Mouse (Mus musculus) small intestine, adult 2 months (tissue): ENCODE data around the gene Kcnk3. TPM values are rescaled to one million over a fixed set of nuclear protein-coding genes. Genes with fewer than 3 reads are reported as not detected.

Source experiments
- H3K27ac ChIP-seq: fragments of 200-500 bp; 2 replicates; pipeline ENCODE4 v1.5.1; 2012; ENCODE audit warnings: low read depth, low read length, control low read depth, inconsistent platforms; ENCODE audit not compliant: insufficient read depth
- H3K27me3 ChIP-seq: fragments of 200-500 bp; 2 replicates; pipeline ENCODE4 v1.6.1; 2012; ENCODE audit warnings: mild to moderate bottlenecking, moderate library complexity, low read length, inconsistent platforms; ENCODE audit not compliant: control insufficient read depth, insufficient read depth
- H3K36me3 ChIP-seq: fragments of 200-500 bp; 2 replicates; pipeline ENCODE4 v1.6.1; 2012; ENCODE audit warnings: mild to moderate bottlenecking, low read length, control low read depth, inconsistent platforms; ENCODE audit not compliant: control insufficient read depth, insufficient read depth
- H3K4me1 ChIP-seq: fragments of 200-500 bp; 2 replicates; pipeline ENCODE4 v1.6.1; 2012; ENCODE audit warnings: low read length, inconsistent platforms, mixed read lengths; ENCODE audit not compliant: control insufficient read depth, insufficient read depth, insufficient read length
- H3K4me3 ChIP-seq: fragments of 200-500 bp; 2 replicates; pipeline ENCODE4 v1.5.1; 2012; ENCODE audit warnings: low read depth, mild to moderate bottlenecking, control low read depth, inconsistent platforms, low read length, moderate library complexity
- CTCF ChIP-seq: fragments of 200-500 bp; IDR thresholded peaks from 2 replicates; pipeline ENCODE4 v1.5.1; 2012; ENCODE audit warnings: low read depth, mild to moderate bottlenecking, control low read depth, inconsistent platforms, low read length, moderate library complexity, mixed read lengths; ENCODE audit not compliant: insufficient replicate concordance, insufficient read length; ENCODE audit errors: extremely low read depth
- POLR2A ChIP-seq: fragments of 200-500 bp; IDR thresholded peaks from 2 replicates; pipeline ENCODE4 v1.6.1; 2012; ENCODE audit warnings: low read depth, mild to moderate bottlenecking, control low read depth, inconsistent platforms, low read length, moderate library complexity
- WGBS: fragments of 180-500 bp; shearing (Covaris S2); methylation state at CpG from one replicate; pipeline ENCODE4 v1.1.7; 2018; 5-methylcytosine and 5-hydroxymethylcytosine counted together
- polyA plus RNA-seq: library from polyadenylated mRNA; depleted of rRNA; stranded (reverse); fragments of >200 nt; gene quantifications from 2 replicates; pipeline ENCODE4 v1.2.3, GENCODE M21; 2012

Gene Kcnk3
- polyA plus RNA-seq, 1 experiment: 15.9 TPM

DNA sequence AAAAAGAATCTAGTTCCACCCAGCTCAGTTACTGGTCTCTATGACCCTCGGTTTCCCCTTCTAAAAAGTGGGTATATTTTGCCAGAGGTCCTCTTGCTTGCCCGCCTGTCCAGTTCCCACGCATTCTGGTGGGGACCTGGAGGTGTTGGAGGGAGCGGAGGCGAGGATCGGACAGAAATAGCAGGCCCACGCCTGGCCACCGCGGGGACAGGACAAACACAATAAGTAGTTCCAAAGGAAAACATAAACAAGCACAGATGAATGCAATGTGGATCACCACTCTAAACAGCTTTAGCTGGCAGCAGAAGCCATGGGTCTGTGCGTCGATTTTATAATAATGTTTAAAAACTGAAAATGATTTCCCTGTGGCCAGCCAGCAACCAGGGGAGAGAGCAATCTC, 5.4 kb downstream of the Kcnk3 start:
- TF ChIP-seq POLR2A (no peak), CTCF (no peak)
- H3K4me1 ChIP-seq: peaks cover 4% of the 10 kb centered on the region
- H3K36me3 ChIP-seq: no peaks in the 10 kb centered on the region
- H3K27me3 ChIP-seq: peaks cover 6% of the 10 kb centered on the region
- 65% methylated on average over 11 of the region's 11 CpGs for WGBS
- no peak overlapping the region for H3K27ac ChIP-seq
- no peak overlapping the region for H3K4me3 ChIP-seq

DNA sequence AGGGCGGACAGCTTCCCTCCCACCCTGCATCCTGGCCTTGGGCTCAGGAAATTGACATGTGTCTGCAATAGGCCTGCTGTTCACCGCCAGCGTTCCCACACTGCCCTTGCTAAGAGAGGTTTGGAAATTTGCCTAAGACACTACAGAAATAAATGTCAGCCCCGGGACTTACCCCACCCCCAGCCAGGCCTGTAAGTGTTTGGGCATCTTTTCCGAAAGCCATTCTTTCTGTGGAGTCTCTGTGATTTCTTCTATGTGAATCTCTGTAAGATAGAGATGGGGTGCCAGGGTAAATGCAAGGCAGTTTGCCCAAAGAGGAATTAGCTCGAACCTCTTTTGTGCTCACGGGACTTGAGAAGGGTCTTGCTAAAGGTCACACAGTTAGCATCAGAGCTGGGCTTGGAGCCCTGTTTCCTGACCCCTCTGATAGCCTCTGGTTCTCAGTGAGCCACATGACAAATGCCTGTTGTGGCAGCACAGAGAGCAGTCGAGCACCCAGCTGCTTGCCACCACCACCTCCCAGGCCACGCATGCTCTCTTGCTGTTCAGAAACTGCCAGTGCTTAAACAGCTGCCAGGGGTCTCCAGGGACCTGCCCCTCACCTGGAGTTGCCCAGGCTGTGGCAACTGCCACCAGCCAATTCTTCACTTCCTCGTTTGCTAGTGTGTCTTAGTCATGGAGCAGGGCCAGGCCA, 6.0 kb downstream of the Kcnk3 start:
- TF ChIP-seq POLR2A (no peak), CTCF (no peak)
- no peak overlapping the region for H3K4me3 ChIP-seq
- peaks cover 3% of the 10 kb centered on the region; the same call in 1 of the 2 replicates for H3K4me1 ChIP-seq
- peaks cover under 1% of the 10 kb centered on the region; the same call in 1 of the 2 replicates for H3K27me3 ChIP-seq
- 49% methylated on average over 10 of the region's 10 CpGs for WGBS
- H3K36me3 ChIP-seq: no peaks in the 10 kb centered on the region
- no peak overlapping the region for H3K27ac ChIP-seq

DNA sequence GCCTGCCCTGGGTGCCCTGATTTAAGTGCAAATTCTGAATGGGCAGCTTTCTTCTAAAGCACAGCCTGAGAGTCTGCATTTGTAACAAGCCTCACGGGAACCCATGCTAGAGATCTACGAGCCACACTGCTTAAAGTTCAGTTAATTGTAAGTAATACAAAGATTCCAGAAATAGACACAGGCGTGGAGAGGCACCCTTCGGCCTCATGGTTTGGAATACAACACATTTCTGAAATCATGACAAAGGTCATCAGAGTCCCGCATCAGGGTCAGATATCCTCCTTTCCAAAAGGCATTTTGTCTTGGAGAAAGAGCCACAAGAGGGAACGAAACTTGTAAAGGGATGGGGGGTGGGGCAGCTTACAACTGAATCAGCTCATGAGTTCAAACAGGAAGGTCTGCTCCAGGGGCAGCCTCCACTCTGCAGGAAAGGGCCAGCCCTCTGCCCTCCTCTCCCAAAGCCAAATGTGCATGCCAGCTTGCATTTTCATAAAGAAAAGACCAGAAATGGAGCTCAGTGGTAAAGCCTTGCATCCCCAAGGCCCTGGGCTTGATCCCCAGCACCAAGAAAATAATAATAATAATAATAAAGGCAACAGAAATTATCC, 7.1 kb downstream of the Kcnk3 start:
- 57% methylated on average over 6 of the region's 6 CpGs for WGBS
- peaks cover 3% of the 10 kb centered on the region; the same call in 1 of the 2 replicates for H3K4me1 ChIP-seq
- no peak for TF ChIP-seq POLR2A
- TF ChIP-seq CTCF: no peak
- no peaks in the 10 kb centered on the region for H3K36me3 ChIP-seq
- no peak overlapping the region for H3K4me3 ChIP-seq
- no peaks in the 10 kb centered on the region for H3K27me3 ChIP-seq
- no peak overlapping the region for H3K27ac ChIP-seq

DNA sequence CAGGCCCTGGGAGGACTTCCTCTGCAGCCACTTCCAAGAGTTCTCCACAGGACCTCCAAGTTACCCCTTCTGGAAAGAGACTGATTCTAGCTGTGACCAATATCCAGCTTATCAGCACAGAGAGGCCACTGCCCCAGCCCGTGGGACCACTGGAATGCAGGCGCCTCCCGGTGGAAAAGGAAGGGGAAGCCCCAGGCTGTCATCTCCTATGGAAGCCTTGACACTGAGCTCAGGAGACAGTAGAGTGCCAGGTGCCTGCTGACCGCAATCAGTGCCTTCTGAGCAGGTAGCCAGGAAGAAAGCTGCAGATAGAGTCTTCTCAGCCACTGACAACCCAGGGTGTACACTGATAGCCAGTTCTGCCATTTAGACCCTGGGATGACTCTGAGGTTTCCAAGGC, 13.4 kb downstream of the Kcnk3 start:
- Histone ChIP-seq H3K27ac (no peak overlapping the region), H3K4me1 (no peaks in the 10 kb centered on the region), H3K36me3 (no peaks in the 10 kb centered on the region), H3K4me3 (no peak overlapping the region), H3K27me3 (no peaks in the 10 kb centered on the region)
- TF ChIP-seq POLR2A (no peak), CTCF (no peak)
- 24% methylated on average over 4 of the region's 4 CpGs for WGBS

DNA sequence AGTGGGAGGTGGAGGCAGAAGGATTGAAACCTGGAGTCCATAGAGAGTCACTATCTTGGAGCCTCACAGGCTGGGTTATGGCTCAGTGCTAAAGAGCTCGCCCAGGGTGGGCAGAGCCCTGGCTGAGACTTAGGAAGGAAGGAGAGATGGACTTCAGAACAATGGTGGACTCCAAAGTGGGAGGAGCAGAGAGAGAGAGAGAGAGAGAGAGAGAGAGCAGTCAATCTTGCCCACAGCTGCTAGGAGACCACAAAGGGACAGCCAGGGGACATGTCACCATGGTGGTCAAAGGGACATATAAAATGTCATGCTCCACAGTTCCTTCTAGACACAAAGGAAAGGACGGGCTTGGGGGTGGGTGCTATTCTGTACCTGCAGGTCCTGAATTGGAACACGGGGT, 15.3 kb downstream of the Kcnk3 start:
- H3K4me1 ChIP-seq: no peaks in the 10 kb centered on the region
- no peak overlapping the region for H3K27ac ChIP-seq
- H3K36me3 ChIP-seq: no peaks in the 10 kb centered on the region
- H3K4me3 ChIP-seq: no peak overlapping the region
- no peaks in the 10 kb centered on the region for H3K27me3 ChIP-seq
- WGBS: 73% methylated on average over 3 of the region's 3 CpGs
- TF ChIP-seq POLR2A (no peak), CTCF (no peak)

DNA sequence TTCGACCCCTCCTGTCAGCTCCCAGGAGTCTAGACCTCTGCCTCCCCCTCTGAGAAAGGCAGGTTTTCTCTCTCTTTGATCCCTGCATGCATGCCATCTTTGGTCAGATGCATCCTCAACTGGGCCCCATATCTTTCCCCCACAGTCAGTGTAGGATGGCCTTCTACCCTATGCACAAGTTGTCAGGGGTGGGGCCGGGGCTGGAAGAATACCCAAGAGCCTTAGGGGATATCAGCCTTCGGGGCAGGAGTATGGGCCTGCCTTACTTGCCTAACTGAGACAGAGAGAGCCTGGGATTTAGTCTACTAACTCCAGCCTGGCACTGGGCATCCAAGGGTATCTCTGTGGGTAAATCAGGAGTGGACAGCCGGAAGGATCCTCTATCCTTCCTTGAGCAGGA, 16.0 kb downstream of the Kcnk3 start:
- no peaks in the 10 kb centered on the region for H3K27me3 ChIP-seq
- no peak overlapping the region for H3K4me3 ChIP-seq
- WGBS: 71% methylated on average over 4 of the region's 4 CpGs
- no peaks in the 10 kb centered on the region for H3K4me1 ChIP-seq
- no peak overlapping the region for H3K27ac ChIP-seq
- H3K36me3 ChIP-seq: no peaks in the 10 kb centered on the region
- no peak for TF ChIP-seq CTCF
- no peak for TF ChIP-seq POLR2A

DNA sequence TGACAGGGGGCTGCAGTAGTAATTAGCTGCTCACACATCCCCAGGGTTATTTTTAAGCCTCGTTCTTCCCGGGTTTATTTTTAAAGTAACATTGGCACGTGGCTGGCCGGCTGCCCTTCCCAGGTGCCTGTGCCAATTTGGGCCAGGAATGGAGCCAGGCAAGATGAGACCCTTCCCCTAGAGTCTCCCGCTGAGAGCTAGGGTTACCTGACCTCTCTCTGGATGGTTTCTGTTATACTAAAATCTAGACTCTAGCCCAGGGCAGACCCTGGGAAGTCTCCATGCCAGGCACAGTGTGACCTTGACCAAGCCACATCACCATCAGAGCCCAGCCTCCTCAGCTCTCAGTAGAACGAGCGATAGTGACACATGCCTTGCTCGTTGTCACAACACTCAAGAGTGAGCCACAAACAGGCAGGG, 16.8 kb downstream of the Kcnk3 start:
- WGBS: 70% methylated on average over 8 of the region's 8 CpGs
- TF ChIP-seq CTCF (no peak), POLR2A (no peak)
- H3K4me1 ChIP-seq: no peaks in the 10 kb centered on the region
- H3K27me3 ChIP-seq: no peaks in the 10 kb centered on the region
- no peak overlapping the region for H3K27ac ChIP-seq
- H3K36me3 ChIP-seq: no peaks in the 10 kb centered on the region
- no peak overlapping the region for H3K4me3 ChIP-seq
